Mouse (Mus musculus) left cerebral cortex, adult 2 months (tissue): ENCODE results near the gene Sgms2. TPM values are rescaled to one million over a fixed set of nuclear protein-coding genes. Genes with fewer than 3 reads are reported as not detected.

Source experiments
- DNase-seq, 2 experiments: peaks; one replicate each; pipeline ENCODE4 v3.0.0; 2021 to 2022; ENCODE audit warnings: low spot score in 2 of 2, mixed read lengths in 1 of 2; ENCODE audit errors: extremely low spot score in 1 of 2
- H3K27ac ChIP-seq: fragments of 200-600 bp; 2 replicates; pipeline ENCODE4 v1.8.1; 2022
- H3K4me3 ChIP-seq: fragments of 200-600 bp; 2 replicates; pipeline ENCODE4 v1.8.1; 2022
- CTCF ChIP-seq: fragments of 200-600 bp; IDR thresholded peaks from 2 replicates; pipeline ENCODE4 v1.8.1; 2022; ENCODE audit warnings: antibody characterized with exemption, mild to moderate bottlenecking, moderate library complexity
- intact Hi-C: fragments of 180-260 bp; cut with DNase I; formaldehyde crosslinking; loops from one replicate; pipeline ENCODE4 v1.15.1; 2025
- total RNA-seq, 2 experiments: library from RNA; stranded (reverse); gene quantifications; 2 replicates each; pipeline ENCODE4 v1.2.3; 2021

Sgms2 gene
- total RNA-seq, 2 experiments from 2014 or later = 2.3 to 3.6 TPM

GRCm38 (mm10) chr3:131320184-131320583 is 171.0 kb downstream of the Sgms2 start:
- peak; percentile 92 for TF ChIP-seq CTCF
- intact Hi-C loops = loop anchor here (1.0 to 2.0 kb wide), 2 partner anchors 205 to 232 kb away; no protein-coding TSS in a partner anchor
- H3K27ac ChIP-seq = no peak overlapping the region
- H3K4me3 ChIP-seq = no peak overlapping the region
- DNase-seq = peak; percentile 72 to 73

GRCm38 (mm10) chr3:131318211-131318610 is 173.0 kb downstream of the Sgms2 start:
- Histone ChIP-seq H3K4me3 (no peak overlapping the region), H3K27ac (no peak overlapping the region)
- intact Hi-C loops = no loop called here
- no peak for DNase-seq
- no peak for TF ChIP-seq CTCF

GRCm38 (mm10) chr3:131317126-131317525 is 174.1 kb downstream of the Sgms2 start:
- intact Hi-C loops = no loop called here
- H3K27ac ChIP-seq = no peak overlapping the region
- no peak overlapping the region for H3K4me3 ChIP-seq
- DNase-seq = no peak
- no peak for TF ChIP-seq CTCF

GRCm38 (mm10) chr3:131315957-131316510 is 175.2 kb downstream of the Sgms2 start:
- Histone ChIP-seq H3K4me3 (no peak overlapping the region), H3K27ac (no peak overlapping the region)
- DNase-seq = no peak
- no peak for TF ChIP-seq CTCF
- intact Hi-C loops = no loop called here

GRCm38 (mm10) chr3:131312340-131312739 is 178.9 kb downstream of the Sgms2 start:
- intact Hi-C loops = no loop called here
- DNase-seq = no peak
- H3K4me3 ChIP-seq = no peak overlapping the region
- TF ChIP-seq CTCF = no peak
- H3K27ac ChIP-seq = no peak overlapping the region

GRCm38 (mm10) chr3:131310572-131310971 is 180.6 kb downstream of the Sgms2 start:
- H3K4me3 ChIP-seq = no peak overlapping the region
- intact Hi-C loops = no loop called here
- DNase-seq = no peak
- no peak overlapping the region for H3K27ac ChIP-seq
- no peak for TF ChIP-seq CTCF

- no peak for DNase-seq
- H3K27ac ChIP-seq = no peak overlapping the region
- TF ChIP-seq CTCF = no peak
- intact Hi-C loops = no loop called here
- no peak overlapping the region for H3K4me3 ChIP-seq
Observed at GRCm38 (mm10) chr3:131307811-131308210, 183.4 kb downstream of the Sgms2 start.

- no peak overlapping the region for H3K27ac ChIP-seq
- intact Hi-C loops = no loop called here
- DNase-seq = no peak
- TF ChIP-seq CTCF = no peak
- H3K4me3 ChIP-seq = no peak overlapping the region
Observed at GRCm38 (mm10) chr3:131306255-131306654, 185.0 kb downstream of the Sgms2 start.

GRCm38 (mm10) chr3:131303320-131303714 is 187.9 kb downstream of the Sgms2 start:
- no peak for TF ChIP-seq CTCF
- intact Hi-C loops = no loop called here
- Histone ChIP-seq H3K27ac (peak overlapping the region; percentile 68), H3K4me3 (peak overlapping the region; percentile 96)
- no peak for DNase-seq

GRCm38 (mm10) chr3:131302452-131303319 is 188.5 kb downstream of the Sgms2 start, which contains the start of gene Cyp2u1:
Cyp2u1 (minus strand) TSS chr3:131303227.
- Histone ChIP-seq H3K27ac (peak within 1 kb of the TSS; percentile 92), H3K4me3 (peak within 1 kb of the TSS; percentile 96)
- intact Hi-C loops = no loop called here
- peak; percentile 90 to 92 for DNase-seq
- no peak; the same call in 1 of the 2 replicates for TF ChIP-seq CTCF

GRCm38 (mm10) chr3:131299908-131300307 is 191.3 kb downstream of the Sgms2 start:
- Histone ChIP-seq H3K27ac (no peak overlapping the region), H3K4me3 (no peak overlapping the region)
- DNase-seq = no peak
- intact Hi-C loops = no loop called here
- peak; percentile 91 for TF ChIP-seq CTCF

GRCm38 (mm10) chr3:131299078-131299477 is 192.1 kb downstream of the Sgms2 start:
- DNase-seq = no peak
- Histone ChIP-seq H3K27ac (no peak overlapping the region), H3K4me3 (no peak overlapping the region)
- intact Hi-C loops = no loop called here
- TF ChIP-seq CTCF = no peak

GRCm38 (mm10) chr3:131296893-131297292 is 194.3 kb downstream of the Sgms2 start:
- no peak for TF ChIP-seq CTCF
- intact Hi-C loops = no loop called here
- H3K27ac ChIP-seq = no peak overlapping the region
- DNase-seq = no peak
- no peak overlapping the region for H3K4me3 ChIP-seq
